Comparison of ENCODE assay signal across 15 mouse cellular contexts in the genomic region with DNA sequence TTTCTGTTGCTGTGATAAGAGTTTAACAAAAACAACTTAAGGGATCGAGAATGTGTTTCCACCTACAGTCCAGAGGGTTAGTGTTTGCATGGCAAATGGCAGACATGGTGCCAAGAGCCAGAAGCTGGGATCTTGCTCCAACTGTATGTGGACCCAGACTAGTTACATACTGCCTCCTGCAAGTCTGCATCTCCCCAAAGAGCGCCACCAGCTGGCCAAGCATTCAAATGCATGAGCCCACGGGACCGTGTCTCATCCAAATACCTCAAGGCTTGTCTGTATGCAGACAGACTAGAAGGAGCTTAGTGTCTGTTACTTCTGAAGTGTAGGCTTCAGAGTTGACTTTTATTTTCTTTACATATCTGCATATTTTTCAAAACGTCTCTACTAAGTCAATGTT.
DNase-seq lines count a peak whose midpoint lies in the region; ATAC-seq and TF ChIP-seq lines count a peak whose summit lies in the region.
"Had no signal": no experiment of that assay in that cellular context is flagged by ENCODE, and none has a peak within 500 bp of the region (broad histone marks: within the 10 kb centered on the region; RNA-seq: fewer than 3 reads in every experiment).

No protein-coding gene starts in this region.

- intact Hi-C loops in gastrocnemius, adult 2 months (cut with DNase I), result no loop called here

- no peaks in the 10 kb centered on the region for H3K36me3 ChIP-seq in lung, embryonic 14.5 days (ENCODE audit: insufficient read depth)
- H3K36me3 ChIP-seq in E14TG2a.4 (ENCODE audit: insufficient read depth, low read length), result no peaks in the 10 kb centered on the region
- H3K36me3 ChIP-seq: embryonic facial prominence, embryonic 13.5 days; lung, embryonic 15.5 days had no signal

- no peaks in the 10 kb centered on the region for H3K27me3 ChIP-seq in lung, embryonic 14.5 days (ENCODE audit: insufficient read depth, low read length)
- H3K27me3 ChIP-seq in E14TG2a.4 (ENCODE audit: insufficient read depth, low read length), result no peaks in the 10 kb centered on the region
- H3K27me3 ChIP-seq: embryonic facial prominence, embryonic 13.5 days; lung, embryonic 15.5 days had no signal

- WGBS in lung, embryonic 14.5 days, result 33% methylated on average over 5 of the region's 5 CpGs

- TF ChIP-seq CTCF in gastrocnemius, adult 2 months (IDR thresholded peaks at IDR 0.05), result no peak
- peak; percentile 31; the same call in 1 of the 2 replicates for TF ChIP-seq CTCF in lung, embryonic 14.5 days (IDR thresholded peaks at IDR 0.05; ENCODE audit: low read depth)
- TF ChIP-seq CTCF in E14TG2a.4 (conservative IDR thresholded peaks at IDR 0.05; ENCODE audit: low read length), result peak; percentile 44

- H3K9me3 ChIP-seq in lung, embryonic 14.5 days (ENCODE audit: low read depth, low read length), result no peaks in the 10 kb centered on the region
- no peaks in the 10 kb centered on the region for H3K9me3 ChIP-seq in E14TG2a.4 (ENCODE audit: low read length)
- H3K9me3 ChIP-seq: embryonic facial prominence, embryonic 13.5 days; lung, embryonic 15.5 days had no signal

- ATAC-seq in lung, embryonic 14.5 days (ENCODE audit: insufficient read depth), result no peak
- ATAC-seq: forebrain, embryonic 14.5 days had no signal

- no peak overlapping the region for H3K27ac ChIP-seq in gastrocnemius, adult 2 months
- no peak overlapping the region for H3K27ac ChIP-seq in lung, embryonic 14.5 days (ENCODE audit: low read depth)
- H3K27ac ChIP-seq: embryonic facial prominence, embryonic 13.5 days; lung, embryonic 15.5 days had no signal

- H3K4me1 ChIP-seq in lung, embryonic 14.5 days (ENCODE audit: insufficient read depth), result no peaks in the 10 kb centered on the region
- no peaks in the 10 kb centered on the region for H3K4me1 ChIP-seq in E14TG2a.4 (replicated peaks; ENCODE audit: low read depth, low read length)
- H3K4me1 ChIP-seq: embryonic facial prominence, embryonic 13.5 days; lung, embryonic 15.5 days had no signal

- no peak overlapping the region for H3K9ac ChIP-seq in lung, embryonic 14.5 days
- H3K9ac ChIP-seq: embryonic facial prominence, embryonic 13.5 days; lung, embryonic 15.5 days had no signal

- DNase-seq in gastrocnemius, postnatal 10 days, result peak; percentile 7
- no peak for DNase-seq in gastrocnemius, adult 2 months
- DNase-seq in lung, embryonic 14.5 days, result peak; percentile 32
- no peak for DNase-seq in lung, postnatal 4 days
- peak; percentile 29 for DNase-seq in embryo, embryonic 10.5 days (ENCODE audit: low spot score)
- no peak for DNase-seq in Muller cell, postnatal 12 days (ENCODE audit: inconsistent ontology term)
- DNase-seq in spleen, postnatal 14 days (ENCODE audit: low spot score in 2 of 2), result no peak
- DNase-seq: cerebellum, adult 8-10 months; heart, postnatal 10 days; kidney, adult 2 months; thymus, adult 18-20 months had no signal

- H3K4me2 ChIP-seq in lung, embryonic 14.5 days, result no peak overlapping the region
- H3K4me2 ChIP-seq: embryonic facial prominence, embryonic 13.5 days; lung, embryonic 15.5 days had no signal

- H3K4me3 ChIP-seq in gastrocnemius, adult 2 months, result no peak overlapping the region
- no peak overlapping the region for H3K4me3 ChIP-seq in lung, embryonic 14.5 days (ENCODE audit: low read depth, low read length)
- H3K4me3 ChIP-seq in E14TG2a.4 (replicated peaks; ENCODE audit: low read length), result no peak overlapping the region
- H3K4me3 ChIP-seq: embryonic facial prominence, embryonic 13.5 days; lung, embryonic 15.5 days had no signal

Comparison
In these comparisons a context has a peak if more than half of its experiments do, and no peak if none do; other contexts are left out.
1. DNase-seq: peak in gastrocnemius, postnatal 10 days (single experiment), lung, embryonic 14.5 days (single experiment) and embryo, embryonic 10.5 days (single experiment); none in gastrocnemius, adult 2 months (single experiment), lung, postnatal 4 days (0 of 2), Muller cell, postnatal 12 days (single experiment) and spleen, postnatal 14 days (0 of 2).